Mouse (Mus musculus) layer of hippocampus, postnatal 36 days (tissue): Measurements from ENCODE around the gene Coq10a. TPM values are rescaled to one million over a fixed set of nuclear protein-coding genes. Genes with fewer than 3 reads are reported as not detected.
"Not testable (repeated sequence)": the region's sequence is repeated elsewhere in the genome, so short reads cannot be mapped to it uniquely, and the experiment has no call there.

Experiments
- DNase-seq, 2 experiments: peaks; one replicate each; pipeline ENCODE4 v3.0.0; 2022
- microRNA-seq, 2 experiments: library from miRNA; unstranded; fragments of <30 nt; microRNA quantifications; one replicate each; pipeline ENCODE4 v1.2.0; 2021
- total RNA-seq, 2 experiments: library from RNA; stranded (reverse); gene quantifications; 2 replicates each; pipeline ENCODE4 v1.2.3; 2021

Coq10a gene
- total RNA-seq, 2 experiments from 2014 or later: 51.2 to 52.8 TPM

DNA sequence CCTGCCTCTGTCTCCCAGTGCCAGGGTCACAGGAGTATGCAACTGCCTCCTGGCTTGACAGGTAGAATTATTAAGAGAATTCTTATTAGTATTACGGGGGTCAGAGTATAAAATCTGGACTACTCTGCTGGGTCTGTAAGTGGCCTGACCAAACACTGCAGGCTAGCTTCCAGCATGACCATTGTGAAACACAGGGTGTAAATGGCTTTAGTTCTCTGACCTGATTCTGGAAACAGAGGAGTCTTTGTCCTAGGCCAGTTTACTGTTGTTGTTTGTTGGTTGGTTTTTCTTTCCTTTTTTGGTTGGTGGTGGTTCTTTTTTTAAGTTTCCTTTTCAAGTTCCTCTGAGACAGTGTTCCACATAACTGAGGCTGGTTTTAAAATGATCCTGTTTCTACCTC is 25.4 kb downstream of the Coq10a start:
- no peak for DNase-seq

DNA sequence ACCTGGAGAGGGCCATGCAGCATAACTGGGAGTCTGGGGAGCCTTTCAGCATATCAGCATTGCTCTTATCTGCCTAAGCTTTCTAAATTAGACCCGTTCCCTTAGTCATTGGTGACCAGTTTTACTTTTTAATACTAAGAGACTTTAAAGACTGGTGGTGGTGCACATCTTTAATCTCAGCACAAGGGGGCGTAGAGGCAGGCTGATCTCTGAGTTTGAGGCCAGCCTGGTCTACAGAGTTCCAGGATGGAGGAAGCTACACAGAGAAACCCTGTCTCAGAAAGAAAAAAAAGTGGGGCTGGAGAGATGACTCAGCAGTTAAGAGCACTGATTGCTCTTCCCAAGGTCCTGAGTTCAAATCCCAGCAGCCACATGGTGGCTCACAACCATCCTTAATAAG is 28.5 kb downstream of the Coq10a start:
- DNase-seq: no peak

DNA sequence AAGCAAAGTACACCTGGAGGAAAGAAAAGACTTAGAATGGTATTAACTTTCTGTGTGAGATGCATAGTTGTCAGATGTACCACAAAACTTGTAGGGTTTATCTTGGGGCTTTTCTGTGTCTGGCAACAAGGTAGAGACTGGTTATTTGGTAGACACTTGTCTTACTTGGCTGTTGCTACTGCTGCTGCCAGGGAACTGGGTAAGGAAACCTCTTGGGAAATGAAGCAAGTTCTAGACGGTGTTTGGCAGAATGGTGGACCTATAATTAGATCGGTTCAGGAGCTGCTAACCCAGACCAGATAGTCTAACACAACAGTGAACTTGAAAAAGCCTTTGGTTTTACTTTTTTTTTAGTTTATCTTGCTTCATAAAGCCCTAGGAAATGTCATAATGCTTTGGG is 29.8 kb downstream of the Coq10a start:
- DNase-seq: no peak

DNA sequence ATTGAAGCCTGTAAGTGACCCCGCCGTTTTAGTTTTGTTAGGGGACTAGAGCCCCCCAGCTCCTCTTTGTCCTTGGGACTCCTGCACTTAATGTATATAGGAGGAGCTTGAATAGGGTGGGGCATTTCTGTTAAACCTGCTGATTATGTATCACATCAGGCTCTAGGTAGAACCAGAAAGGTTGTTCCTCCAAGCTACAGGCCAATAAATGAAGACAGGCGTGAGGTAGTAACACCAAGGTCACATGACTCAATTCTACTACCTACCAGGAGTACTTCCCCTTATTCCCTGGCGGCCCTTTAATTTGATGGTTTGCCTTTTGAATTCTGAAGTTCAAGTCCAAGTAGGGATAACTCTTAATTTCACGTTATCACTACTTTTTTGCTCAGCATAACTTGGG is 30.4 kb downstream of the Coq10a start:
- no peak for DNase-seq

DNA sequence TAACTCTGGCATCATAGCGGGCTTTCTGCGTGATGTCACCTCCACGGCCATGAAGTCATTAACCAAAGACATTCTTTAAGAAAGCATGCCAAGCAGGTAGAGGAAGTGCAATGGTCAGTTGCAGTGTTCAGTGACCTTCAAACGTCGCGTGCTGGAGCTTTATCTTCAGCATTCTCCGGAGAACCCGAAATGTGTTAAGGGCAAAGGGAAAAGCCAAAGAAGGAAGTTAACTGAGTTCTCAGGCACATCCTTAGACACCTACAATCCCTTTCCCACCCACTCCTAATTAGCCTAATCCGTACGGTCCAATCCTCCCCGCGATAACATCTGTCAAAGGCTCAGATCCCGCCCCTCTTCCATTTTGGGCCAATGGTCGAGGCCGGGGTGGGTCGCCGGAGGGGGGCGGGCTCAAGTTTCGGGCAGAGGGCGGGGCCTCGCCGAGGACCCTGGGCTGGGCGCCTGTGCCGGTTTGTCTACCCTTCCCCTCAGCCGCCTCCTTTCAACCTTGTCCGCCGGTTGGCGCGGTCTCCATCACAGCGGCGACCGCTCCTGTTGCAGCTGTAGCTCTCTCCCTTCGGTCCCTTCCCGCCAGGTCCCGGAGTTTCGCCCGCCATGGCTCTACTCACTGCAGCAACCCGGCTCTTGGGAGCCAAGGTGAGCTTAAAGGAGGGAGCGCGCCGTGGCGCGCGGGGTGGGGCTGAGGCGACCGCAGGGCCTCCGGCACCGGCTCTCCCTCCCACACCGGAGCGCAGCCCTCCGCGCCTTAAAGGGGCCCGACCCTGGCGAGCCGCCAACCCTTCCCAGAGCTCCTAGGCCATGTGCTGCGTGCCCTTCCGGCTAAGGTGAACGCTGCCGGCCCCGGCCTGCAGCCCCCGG is 31.3 kb downstream of the Coq10a start, which contains the start of gene Cs:
TSS of gene Cs (plus strand) at position 429 of the 876 bp plus-strand sequence.
- DNase-seq: peak; percentile 94 to 95

DNA sequence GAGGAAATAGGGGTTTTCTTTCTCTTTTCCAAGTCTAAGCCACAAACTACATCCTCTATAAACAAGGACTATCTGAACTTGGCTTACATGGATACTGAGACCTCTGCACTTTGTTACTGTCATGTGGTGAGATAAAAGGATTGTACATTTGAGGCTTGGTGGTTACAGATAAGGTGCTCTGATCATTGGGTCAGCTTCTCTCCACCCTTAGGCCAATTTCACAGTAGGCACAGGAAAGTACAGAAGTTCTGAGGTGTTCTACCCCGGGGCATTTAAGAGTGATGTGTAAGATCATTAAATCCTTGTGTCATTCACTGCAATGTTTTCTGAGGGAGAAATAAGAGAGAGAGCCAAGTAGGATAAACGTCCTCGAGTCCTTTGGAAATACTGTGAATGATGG is 32.2 kb downstream of the Coq10a start:
- no peak for DNase-seq

DNA sequence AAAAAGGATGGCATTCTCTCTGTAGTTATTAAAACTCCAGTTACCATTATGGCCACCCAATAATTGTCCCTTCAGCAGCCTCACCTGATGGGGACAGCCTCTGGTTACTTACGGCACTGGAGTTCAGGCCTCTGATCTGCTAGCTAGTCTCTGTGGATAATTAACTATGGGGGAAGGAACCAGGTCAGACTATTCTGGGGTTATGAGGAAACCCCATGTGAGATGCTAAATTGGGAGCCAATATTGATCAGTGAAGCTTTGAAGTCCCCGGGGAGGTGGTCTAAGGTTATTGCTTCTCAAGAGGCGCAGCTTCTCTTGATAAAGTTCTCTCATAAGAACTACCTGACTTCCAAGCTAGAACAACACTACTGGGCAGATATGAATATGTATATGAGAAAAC is 32.6 kb downstream of the Coq10a start:
- no peak for DNase-seq

DNA sequence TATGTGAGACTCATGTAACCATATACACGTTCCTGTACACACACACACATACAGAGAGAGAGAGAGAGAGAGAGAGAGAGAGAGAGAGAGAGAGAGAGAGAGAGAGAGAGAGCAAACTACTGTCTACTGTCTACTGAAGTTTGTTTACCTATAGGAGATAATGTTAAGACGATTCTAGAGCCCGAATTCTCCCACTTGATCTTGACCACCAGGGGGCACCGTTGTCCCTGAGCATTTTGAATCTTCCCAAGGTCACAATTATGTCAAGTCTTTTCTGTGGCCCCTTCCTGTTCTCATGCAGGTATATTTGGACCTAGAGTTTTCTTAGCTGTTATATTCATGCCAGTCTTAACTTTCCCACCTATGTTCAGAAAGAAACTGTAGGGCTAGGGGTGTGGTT is 33.2 kb downstream of the Coq10a start:
- peak; percentile 41 to 45 for DNase-seq

DNA sequence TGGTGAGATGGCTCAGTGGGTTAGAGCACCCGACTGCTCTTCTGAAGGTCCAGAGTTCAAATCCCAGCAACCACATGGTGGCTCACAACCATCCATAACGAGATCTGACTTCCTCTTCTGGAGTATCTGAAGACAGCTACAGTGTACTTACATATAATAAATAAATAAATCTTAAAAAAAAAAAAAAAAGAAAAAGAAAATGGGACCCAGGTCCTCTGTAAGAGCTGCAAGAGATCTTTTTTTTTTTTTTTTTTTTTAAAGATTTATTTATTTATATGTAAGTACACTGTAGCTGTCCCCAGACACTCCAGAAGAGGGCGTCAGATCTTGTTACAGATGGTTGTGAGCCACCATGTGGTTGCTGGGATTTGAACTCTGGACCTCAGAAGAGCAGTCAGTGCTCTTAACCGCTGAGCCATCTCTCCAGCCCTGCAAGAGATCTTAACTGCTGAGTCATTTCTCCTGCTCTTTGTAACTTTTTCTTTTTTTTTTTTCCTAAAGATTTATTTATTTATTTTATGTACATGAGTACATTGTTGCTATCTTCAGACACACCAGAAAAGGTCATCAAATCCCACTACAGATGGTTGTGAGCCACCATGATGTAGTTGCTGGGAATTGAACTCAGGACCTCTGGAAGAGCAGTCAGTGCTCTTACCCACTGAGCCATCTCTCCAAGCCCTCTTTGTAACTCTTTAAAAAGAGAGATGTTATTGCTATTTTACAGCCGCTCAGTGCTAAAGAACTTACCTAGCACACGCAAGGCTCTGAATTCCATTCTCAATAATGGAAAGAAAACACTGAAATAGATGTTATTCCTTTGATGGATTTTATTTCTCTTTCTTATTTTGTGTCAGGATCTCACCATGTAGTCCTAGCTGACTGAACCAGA is 36.2 kb downstream of the Coq10a start:
- DNase-seq: not testable (repeated sequence)

DNA sequence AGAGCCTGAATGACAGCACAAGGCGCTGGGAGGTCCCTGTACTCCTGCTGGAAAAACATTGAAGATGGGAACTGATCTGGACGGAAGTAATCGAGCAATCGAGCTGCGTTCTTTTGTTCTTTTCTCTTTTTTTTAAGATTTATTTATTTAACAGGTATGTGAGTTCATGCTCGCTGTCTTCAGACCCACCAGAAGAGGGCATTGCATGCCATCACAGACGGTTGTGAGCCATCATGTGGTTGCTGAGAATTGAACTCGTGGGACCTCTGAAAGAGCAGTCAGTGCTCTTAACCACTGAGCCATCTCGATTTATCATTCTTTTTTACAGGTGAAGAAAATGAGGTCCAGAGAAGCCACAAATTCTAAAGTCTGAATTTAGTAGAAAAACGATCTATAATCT is 41.2 kb downstream of the Coq10a start:
- no peak for DNase-seq

DNA sequence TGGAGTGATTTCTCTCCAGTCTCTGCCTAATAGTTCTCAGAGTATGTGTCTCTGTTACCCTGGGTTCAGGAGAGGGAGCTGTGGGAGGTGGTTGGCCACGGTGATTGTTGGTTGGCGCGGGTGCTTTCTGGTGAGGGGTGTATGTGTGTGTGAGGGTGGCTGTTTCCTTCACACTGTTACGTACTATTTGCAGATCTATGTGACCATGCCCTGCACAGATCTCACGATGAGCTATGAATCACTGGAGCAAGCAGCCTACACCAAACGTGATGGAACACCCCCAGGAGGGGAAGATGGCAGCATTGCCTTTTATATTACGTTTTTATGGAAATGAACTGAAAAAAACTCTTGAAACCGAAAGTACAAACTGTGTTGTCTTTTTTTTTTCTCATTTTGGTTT is 42.0 kb downstream of the Coq10a start:
- no peak for DNase-seq

DNA sequence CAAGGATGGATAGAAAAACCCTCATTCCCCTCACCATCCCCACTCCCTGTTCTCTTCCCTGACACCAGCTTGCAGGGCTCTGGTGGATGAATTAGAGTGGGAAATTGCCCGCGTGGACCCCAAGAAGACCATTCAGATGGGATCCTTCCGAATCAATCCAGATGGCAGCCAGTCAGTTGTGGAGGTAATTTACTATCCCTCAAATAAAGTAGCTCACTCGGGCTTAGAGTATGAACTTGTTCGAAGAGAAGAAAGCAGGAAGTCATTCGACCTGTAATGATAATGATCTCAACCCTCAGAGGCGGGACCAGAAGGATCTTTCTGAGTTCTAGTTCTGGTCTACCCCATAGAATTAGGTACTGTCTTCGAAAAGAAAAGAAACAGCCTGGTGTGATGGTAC is 45.3 kb downstream of the Coq10a start:
- DNase-seq: no peak

DNA sequence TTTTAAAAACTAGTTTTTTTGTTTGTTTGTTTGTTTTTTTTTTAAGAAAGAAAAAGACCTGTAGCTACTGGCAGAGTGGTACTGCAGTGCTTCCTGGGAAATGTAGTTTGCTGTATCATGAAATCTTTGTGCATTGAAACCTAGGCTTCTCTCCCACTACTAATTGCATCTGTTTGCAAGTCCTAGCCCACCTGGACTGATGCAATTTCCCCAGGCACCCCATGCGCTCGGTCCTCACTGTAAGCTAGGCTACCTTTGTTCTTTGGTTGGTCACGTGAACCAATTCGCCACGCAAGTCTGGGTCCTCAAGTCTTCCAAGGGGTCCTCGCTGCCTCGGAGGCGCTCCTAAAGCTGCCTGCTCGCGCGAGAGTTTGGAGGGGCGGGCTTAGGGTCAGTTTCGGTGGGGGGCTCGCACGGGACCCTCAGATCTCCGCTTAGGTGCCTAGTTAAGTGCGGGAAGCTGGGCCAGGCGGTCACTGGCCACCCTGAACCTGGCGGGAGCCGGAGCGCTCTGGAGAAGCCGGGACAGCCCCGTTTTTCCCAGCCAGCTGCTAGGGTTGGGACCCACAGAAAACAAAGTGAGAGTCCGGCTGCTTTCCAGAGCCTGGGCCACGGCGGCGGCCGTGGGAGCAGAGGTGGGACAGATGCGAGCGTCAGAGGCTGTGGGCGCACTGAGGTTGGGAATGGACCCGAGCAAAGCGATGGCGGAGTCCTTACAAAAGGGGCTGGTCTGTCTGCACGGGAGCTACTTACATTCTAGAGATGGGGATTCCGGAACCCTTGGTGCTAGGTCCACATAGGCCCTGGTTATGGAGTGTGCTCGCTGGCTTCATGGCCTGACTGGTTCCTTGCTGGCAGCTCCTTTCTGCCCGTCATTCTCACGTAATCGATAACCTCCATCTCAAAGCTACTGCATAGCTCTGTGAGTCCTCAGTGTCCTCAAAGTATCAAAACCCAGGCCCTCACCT is 46.4 kb downstream of the Coq10a start, which contains the start of gene Cnpy2:
TSS of gene Cnpy2 (plus strand) at position 319 of the 968 bp plus-strand sequence.
- DNase-seq: peak; percentile 86 to 87

DNA sequence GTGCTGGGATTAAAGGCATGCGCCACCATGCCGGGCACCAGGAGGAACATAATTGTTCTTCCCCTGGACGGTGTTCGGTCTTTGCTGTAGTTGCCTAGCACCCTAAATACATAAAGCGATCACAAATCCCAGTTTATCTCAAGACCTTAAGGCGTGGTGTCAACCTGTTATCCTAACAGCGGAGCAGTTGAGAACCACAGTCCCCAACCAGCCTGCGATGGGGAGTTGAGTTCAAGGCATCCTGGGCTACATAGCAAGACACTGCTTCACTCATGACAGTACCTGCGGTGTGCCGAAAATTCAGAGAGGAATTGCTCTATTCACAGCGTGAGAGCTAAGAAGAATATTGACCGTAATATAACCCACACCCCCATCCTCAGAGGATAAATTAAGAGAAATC is 47.2 kb downstream of the Coq10a start:
- DNase-seq: no peak

DNA sequence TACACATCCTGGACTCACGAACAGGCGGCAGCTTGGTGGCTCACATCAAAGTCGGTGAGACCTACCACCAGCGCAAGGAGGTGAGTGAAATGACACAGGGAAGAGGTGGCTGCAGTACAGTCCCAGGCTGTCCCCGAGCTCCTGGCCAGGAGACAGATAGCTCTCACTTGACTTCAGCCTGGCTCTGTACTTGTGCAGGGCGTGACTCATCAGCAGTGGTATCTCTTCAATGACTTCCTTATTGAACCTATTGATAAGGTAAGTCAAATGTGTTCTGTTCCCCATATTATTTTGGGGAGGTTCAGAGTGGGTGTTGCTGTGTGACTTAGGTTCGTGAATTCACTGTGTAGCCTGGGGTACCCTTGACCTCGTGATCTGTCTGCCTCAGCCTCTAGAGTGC is 53.2 kb downstream of the Coq10a start:
- DNase-seq: no peak

Small RNA genes within 50 kb of the gene (microRNA-seq; reads per million reads assigned to microRNA genes)
- gene Gm25361: 0 reads per million in 2 experiments
- gene Gm26308: 0 reads per million in 2 experiments
- 0.30 to 0.63 reads per million in 2 experiments for gene Mir6914
- 3.0 to 5.3 reads per million in 2 experiments for gene Mir6915

Other genes with a start within 250 kb of the Coq10a start
- 10 to 100 TPM; 12.8 to 13.7 TPM for gene Rbms2, start 188.7 kb downstream of the Coq10a start, total RNA-seq
- gene Gls2, start 174.5 kb downstream of the Coq10a start, total RNA-seq: 10 to 100 TPM; 21.1 to 23.2 TPM
- 10 to 100 TPM in 1 of 2 experiments, 1 to 10 TPM in 1; 7.1 to 10.2 TPM for gene Spryd4, start 157.2 kb downstream of the Coq10a start, total RNA-seq
- gene Mip, start 143.2 kb downstream of the Coq10a start, total RNA-seq: not detected
- 1 to 10 TPM; 7.8 to 8.4 TPM for gene Timeless, start 136.9 kb downstream of the Coq10a start, total RNA-seq
- not detected for gene Apon, start 114.9 kb downstream of the Coq10a start, total RNA-seq
- gene Apof, start 100.3 kb downstream of the Coq10a start, total RNA-seq: not detected
- gene Stat2, start 98.4 kb downstream of the Coq10a start, total RNA-seq: 10 to 100 TPM; 30.6 to 36.0 TPM
- gene Il23a, start 70.2 kb downstream of the Coq10a start, total RNA-seq: under 1 TPM in 1 of 2 experiments, not detected in 1; 0.38 TPM
- gene Pan2, start 65.7 kb downstream of the Coq10a start, total RNA-seq: 10 to 100 TPM; 14.0 to 16.7 TPM
- gene Cnpy2, start 46.5 kb downstream of the Coq10a start, total RNA-seq: 10 to 100 TPM; 82.9 to 86.1 TPM
- gene Cs, start 31.3 kb downstream of the Coq10a start, total RNA-seq: 100 to 1,000 TPM; 224 to 234 TPM
- 10 to 100 TPM; 55.6 to 59.6 TPM for gene Ankrd52, start 8.1 kb upstream of the Coq10a start, total RNA-seq
- not detected for gene Slc39a5, start 32.2 kb upstream of the Coq10a start, total RNA-seq
- gene Nabp2, start 42.5 kb upstream of the Coq10a start, total RNA-seq: 10 to 100 TPM; 91.6 to 92.0 TPM
- 10 to 100 TPM; 74.4 to 76.3 TPM for gene Rnf41, start 42.7 kb upstream of the Coq10a start, total RNA-seq
- 100 to 1,000 TPM; 226 to 234 TPM for gene Smarcc2, start 90.3 kb upstream of the Coq10a start, total RNA-seq
- 100 to 1,000 TPM; 520 to 569 TPM for gene Myl6, start 125.1 kb upstream of the Coq10a start, total RNA-seq
- gene Myl6b, start 129.7 kb upstream of the Coq10a start, total RNA-seq: 10 to 100 TPM; 16.2 to 19.3 TPM
- 1 to 10 TPM; 4.5 to 4.7 TPM for gene Esyt1, start 156.9 kb upstream of the Coq10a start, total RNA-seq
- 10 to 100 TPM; 14.1 to 14.3 TPM for gene Zc3h10, start 178.8 kb upstream of the Coq10a start, total RNA-seq
- gene Rpl41, start 180.3 kb upstream of the Coq10a start, total RNA-seq: 1,000 to 10,000 TPM; 1,506 to 1,536 TPM
- 10 to 100 TPM; 61.9 to 66.9 TPM for gene Pa2g4, start 197.0 kb upstream of the Coq10a start, total RNA-seq
- gene Erbb3, start 220.7 kb upstream of the Coq10a start, total RNA-seq: 1 to 10 TPM; 7.8 to 8.0 TPM